Mouse (Mus musculus): ENCODE measurements around the gene S100a13. TPM values are rescaled to one million over a fixed set of nuclear protein-coding genes. Genes with fewer than 3 reads are reported as not detected.

S100a13 gene
- polyA plus RNA-seq, 1 experiment from 2014 or later, result 70.3 TPM

GRCm38 (mm10) chr3:90512948-90513642 is 1.1 kb upstream of the S100a13 start:
- WGBS, result 79% methylated on average over 9 of the region's 9 CpGs
- no peaks in the 10 kb centered on the region for H3K27me3 ChIP-seq (replicated peaks; ENCODE audit: control insufficient read depth, insufficient read depth, low read length)
- no peaks in the 10 kb centered on the region for H3K36me3 ChIP-seq (ENCODE audit: control insufficient read depth, insufficient read depth)
- ATAC-seq, result no peak
- no peaks in the 10 kb centered on the region for H3K9me3 ChIP-seq (ENCODE audit: control insufficient read depth)
- TF ChIP-seq CTCF (IDR thresholded peaks at IDR 0.05; ENCODE audit: low read depth), result no peak
- H3K9ac ChIP-seq (ENCODE audit: low read depth, low read length), result peak overlapping the region; percentile 53; the same call in 1 of the 2 replicates
- peak overlapping the region; percentile 83 for H3K4me2 ChIP-seq (replicated peaks; ENCODE audit: low read depth)
- peak overlapping the region; percentile 45; the same call in 1 of the 2 replicates for H3K4me3 ChIP-seq (ENCODE audit: low read depth, low read length)
- H3K4me1 ChIP-seq (replicated peaks; ENCODE audit: control insufficient read depth, insufficient read depth, low read length), result peaks cover 2% of the 10 kb centered on the region; the same call in 1 of the 2 replicates
- peak overlapping the region; percentile 71; the same call in 1 of the 2 replicates for H3K27ac ChIP-seq (ENCODE audit: low read depth, low read length)

GRCm38 (mm10) chr3:90514691-90515090 is 456 bp downstream of the S100a13 start:
- under 1% methylated on average over 10 of the region's 10 CpGs for WGBS
- no peak; the same call in 1 of the 2 replicates for TF ChIP-seq CTCF (IDR thresholded peaks at IDR 0.05; ENCODE audit: low read depth)
- Histone ChIP-seq H3K27me3 (replicated peaks; ENCODE audit: control insufficient read depth, insufficient read depth, low read length) (no peaks in the 10 kb centered on the region), H3K9me3 (ENCODE audit: control insufficient read depth) (no peaks in the 10 kb centered on the region), H3K27ac (ENCODE audit: low read depth, low read length) (peak overlapping the region; percentile 71; the same call in 1 of the 2 replicates), H3K9ac (ENCODE audit: low read depth, low read length) (peak overlapping the region; percentile 53), H3K4me1 (replicated peaks; ENCODE audit: control insufficient read depth, insufficient read depth, low read length) (no peaks in the 10 kb centered on the region), H3K4me3 (ENCODE audit: low read depth, low read length) (peak overlapping the region; percentile 45), H3K4me2 (replicated peaks; ENCODE audit: low read depth) (peak overlapping the region; percentile 83), H3K36me3 (ENCODE audit: control insufficient read depth, insufficient read depth) (no peaks in the 10 kb centered on the region)
- ATAC-seq, result peak; percentile 77

- Histone ChIP-seq H3K4me2 (replicated peaks; ENCODE audit: low read depth) (peak overlapping the region; percentile 83), H3K4me3 (ENCODE audit: low read depth, low read length) (peak overlapping the region; percentile 45), H3K9me3 (ENCODE audit: control insufficient read depth) (no peaks in the 10 kb centered on the region), H3K36me3 (ENCODE audit: control insufficient read depth, insufficient read depth) (no peaks in the 10 kb centered on the region), H3K27ac (ENCODE audit: low read depth, low read length) (0 out of 2 replicates have a peak overlapping the region, but pooled peaks have one; percentile 71), H3K4me1 (replicated peaks; ENCODE audit: control insufficient read depth, insufficient read depth, low read length) (no peaks in the 10 kb centered on the region), H3K9ac (ENCODE audit: low read depth, low read length) (peak overlapping the region; percentile 48; the same call in 1 of the 2 replicates), H3K27me3 (replicated peaks; ENCODE audit: control insufficient read depth, insufficient read depth, low read length) (no peaks in the 10 kb centered on the region)
- ATAC-seq, result no peak
- TF ChIP-seq CTCF (IDR thresholded peaks at IDR 0.05; ENCODE audit: low read depth), result no peak
- 17% methylated on average over 1 of the region's 1 CpGs for WGBS
These were observed 1.0 kb downstream of the S100a13 start for GRCm38 (mm10) chr3:90515242-90515641.

GRCm38 (mm10) chr3:90515789-90516188 is 1.6 kb downstream of the S100a13 start:
- no peak for ATAC-seq
- TF ChIP-seq CTCF (IDR thresholded peaks at IDR 0.05; ENCODE audit: low read depth), result no peak
- 93% methylated on average over 4 of the region's 4 CpGs for WGBS

GRCm38 (mm10) chr3:90517711-90518110 is 3.5 kb downstream of the S100a13 start:
- no peaks in the 10 kb centered on the region for H3K9me3 ChIP-seq (ENCODE audit: control insufficient read depth)
- no peak for ATAC-seq

More at GRCm38 (mm10) chr3:90515789-90516188, 1.6 kb downstream of the S100a13 start:
- Histone ChIP-seq H3K4me1 (replicated peaks; ENCODE audit: control insufficient read depth, insufficient read depth, low read length) (no peaks in the 10 kb centered on the region), H3K9ac (ENCODE audit: low read depth, low read length) (no peak overlapping the region), H3K9me3 (ENCODE audit: control insufficient read depth) (no peaks in the 10 kb centered on the region), H3K4me3 (ENCODE audit: low read depth, low read length) (no peak overlapping the region), H3K27ac (ENCODE audit: low read depth, low read length) (no peak overlapping the region), H3K4me2 (replicated peaks; ENCODE audit: low read depth) (peak overlapping the region; percentile 83; the same call in 1 of the 2 replicates), H3K27me3 (replicated peaks; ENCODE audit: control insufficient read depth, insufficient read depth, low read length) (no peaks in the 10 kb centered on the region), H3K36me3 (ENCODE audit: control insufficient read depth, insufficient read depth) (no peaks in the 10 kb centered on the region)

GRCm38 (mm10) chr3:90525421-90525820 is 11.2 kb downstream of the S100a13 start:
- H3K36me3 ChIP-seq (ENCODE audit: control insufficient read depth, insufficient read depth), result peaks cover 7% of the 10 kb centered on the region; the same call in 1 of the 2 replicates
- WGBS, result 65% methylated on average over 4 of the region's 4 CpGs
- ATAC-seq, result peak; percentile 46
- no peak overlapping the region for H3K4me3 ChIP-seq (ENCODE audit: low read depth, low read length)
- peak; percentile 92 for TF ChIP-seq CTCF (IDR thresholded peaks at IDR 0.05; ENCODE audit: low read depth)
- H3K4me2 ChIP-seq (replicated peaks; ENCODE audit: low read depth), result no peak overlapping the region
- H3K9ac ChIP-seq (ENCODE audit: low read depth, low read length), result no peak overlapping the region
- no peak overlapping the region for H3K27ac ChIP-seq (ENCODE audit: low read depth, low read length)
- H3K9me3 ChIP-seq (ENCODE audit: control insufficient read depth), result no peaks in the 10 kb centered on the region
- peaks cover 5% of the 10 kb centered on the region for H3K4me1 ChIP-seq (replicated peaks; ENCODE audit: control insufficient read depth, insufficient read depth, low read length)
- H3K27me3 ChIP-seq (replicated peaks; ENCODE audit: control insufficient read depth, insufficient read depth, low read length), result no peaks in the 10 kb centered on the region

More at GRCm38 (mm10) chr3:90517711-90518110, 3.5 kb downstream of the S100a13 start:
- no peaks in the 10 kb centered on the region for H3K27me3 ChIP-seq (replicated peaks; ENCODE audit: control insufficient read depth, insufficient read depth, low read length)
- no peak overlapping the region for H3K9ac ChIP-seq (ENCODE audit: low read depth, low read length)
- H3K4me1 ChIP-seq (replicated peaks; ENCODE audit: control insufficient read depth, insufficient read depth, low read length), result no peaks in the 10 kb centered on the region
- WGBS, result 76% methylated on average over 4 of the region's 4 CpGs
- no peak overlapping the region for H3K4me2 ChIP-seq (replicated peaks; ENCODE audit: low read depth)
- H3K36me3 ChIP-seq (ENCODE audit: control insufficient read depth, insufficient read depth), result no peaks in the 10 kb centered on the region
- no peak overlapping the region for H3K4me3 ChIP-seq (ENCODE audit: low read depth, low read length)
- no peak for TF ChIP-seq CTCF (IDR thresholded peaks at IDR 0.05; ENCODE audit: low read depth)
- H3K27ac ChIP-seq (ENCODE audit: low read depth, low read length), result no peak overlapping the region

Measured in intestine, postnatal 0 days (tissue).